Mouse (Mus musculus) forebrain, embryonic 14.5 days (tissue): ENCODE measurements around the gene Comt. TPM values are rescaled to one million over a fixed set of nuclear protein-coding genes. Genes with fewer than 3 reads are reported as not detected.

Source experiments
- ATAC-seq: fragments of 200-750 bp; cut with Nextera tagmentation; 2 replicates; pipeline ENCODE4 v1.8.0; 2017; ENCODE audit warnings: mild to moderate bottlenecking, moderate library complexity
- DNase-seq: peaks from one replicate; pipeline ENCODE4 v3.0.0-alpha.2; 2015; ENCODE audit warnings: low spot score
- H3K27ac ChIP-seq: fragments of 300-500 bp; sonication (generic); 2 replicates; pipeline ENCODE4 v1.5.1; 2014; ENCODE audit warnings: low read depth, mild to moderate bottlenecking, control low read depth, low read length, moderate library complexity
- H3K27me3 ChIP-seq: fragments of 300-500 bp; sonication (generic); replicated peaks from 2 replicates; pipeline ENCODE4 v1.6.1; 2014; ENCODE audit warnings: low read length, control low read depth, mixed read lengths; ENCODE audit not compliant: control insufficient read depth, insufficient read depth
- H3K36me3 ChIP-seq: fragments of 300-500 bp; sonication (generic); 2 replicates; pipeline ENCODE4 v1.6.1; 2014; ENCODE audit warnings: low read length, control low read depth; ENCODE audit not compliant: control insufficient read depth, insufficient read depth
- H3K4me1 ChIP-seq: fragments of 300-500 bp; sonication (generic); 2 replicates; pipeline ENCODE4 v1.6.1; 2014; ENCODE audit warnings: antibody characterized with exemption, low read length, control low read depth; ENCODE audit not compliant: control insufficient read depth, insufficient read depth
- H3K4me2 ChIP-seq: fragments of 300-500 bp; sonication (generic); 2 replicates; pipeline ENCODE4 v1.6.1; 2014; ENCODE audit warnings: mild to moderate bottlenecking, control low read depth, low read length
- H3K4me3 ChIP-seq: fragments of 300-500 bp; sonication (generic); 2 replicates; pipeline ENCODE4 v1.5.1; 2014; ENCODE audit warnings: low read depth, low read length, control low read depth
- H3K9ac ChIP-seq: fragments of 300-500 bp; sonication (generic); 2 replicates; pipeline ENCODE4 v1.6.1; 2014; ENCODE audit warnings: mild to moderate bottlenecking, low read length, control low read depth, moderate library complexity
- H3K9me3 ChIP-seq: fragments of 300-500 bp; sonication (generic); replicated peaks from 2 replicates; pipeline ENCODE4 v1.6.1; 2016; ENCODE audit warnings: low read length, control low read depth, mixed read lengths; ENCODE audit not compliant: control insufficient read depth
- WGBS: fragments of 180-500 bp; shearing (Covaris S2); extraction: QIAGEN DNeasy Blood & Tissue Kit; methylation state at CpG from one replicate; pipeline ENCODE4 v1.1.7; 2014; 5-methylcytosine and 5-hydroxymethylcytosine counted together
- polyA plus RNA-seq: library from polyadenylated mRNA; unstranded; fragments of >200 nt; fragmentation: Nextera tagmentation; extraction: Ambion mirVana; gene quantifications from 2 replicates; pipeline ENCODE4 v1.2.1, GENCODE M21; 2014

Comt gene
- polyA plus RNA-seq, result 54.6 and 71.9 TPM in 2 replicates

GRCm38 (mm10) chr16:18426802-18427280 is at the start of gene Comt:
Comt (minus strand) TSS chr16:18426852.
- H3K27ac ChIP-seq, result 0 out of 2 replicates have a peak within 1 kb of the TSS, but pooled peaks have one; percentile 24
- H3K4me2 ChIP-seq, result peak within 1 kb of the TSS; percentile 76
- H3K36me3 ChIP-seq, result 0 out of 2 replicates have a peak, but pooled peaks cover 8% of the 10 kb centered on the region
- H3K9me3 ChIP-seq, result no peaks in the 10 kb centered on the region
- no peak for DNase-seq
- peak within 1 kb of the TSS; percentile 87 for H3K4me3 ChIP-seq
- no peaks in the 10 kb centered on the region for H3K27me3 ChIP-seq
- 55% methylated on average over 5 of the region's 5 CpGs for WGBS
- ATAC-seq, result no peak; the same call in none of the 2 replicates
- H3K4me1 ChIP-seq, result peaks cover 13% of the 10 kb centered on the region
- peak within 1 kb of the TSS; percentile 90 for H3K9ac ChIP-seq

- Histone ChIP-seq H3K4me3 (no peak overlapping the region), H3K9ac (no peak overlapping the region), H3K9me3 (no peaks in the 10 kb centered on the region), H3K4me1 (no peaks in the 10 kb centered on the region), H3K4me2 (no peak overlapping the region), H3K27ac (no peak overlapping the region), H3K27me3 (no peaks in the 10 kb centered on the region), H3K36me3 (no peaks in the 10 kb centered on the region)
- DNase-seq (no peak), ATAC-seq (no peak)
- 85% methylated on average over 2 of the region's 2 CpGs for WGBS
These were observed 47.4 kb upstream of the Comt start for GRCm38 (mm10) chr16:18474021-18474420.

GRCm38 (mm10) chr16:18472976-18473375 is 46.3 kb upstream of the Comt start:
- no peaks in the 10 kb centered on the region for H3K4me1 ChIP-seq
- no peaks in the 10 kb centered on the region for H3K27me3 ChIP-seq
- no peak for DNase-seq
- no peak overlapping the region for H3K27ac ChIP-seq
- 93% methylated on average over 8 of the region's 8 CpGs for WGBS
- no peak overlapping the region for H3K4me3 ChIP-seq
- no peak for ATAC-seq
- no peak overlapping the region for H3K9ac ChIP-seq
- peaks cover 4% of the 10 kb centered on the region for H3K36me3 ChIP-seq
- no peak overlapping the region for H3K4me2 ChIP-seq
- no peaks in the 10 kb centered on the region for H3K9me3 ChIP-seq

GRCm38 (mm10) chr16:18472416-18472815 is 45.8 kb upstream of the Comt start:
- no peaks in the 10 kb centered on the region for H3K27me3 ChIP-seq
- no peak for DNase-seq
- no peaks in the 10 kb centered on the region for H3K4me1 ChIP-seq
- H3K4me2 ChIP-seq, result no peak overlapping the region
- no peak overlapping the region for H3K27ac ChIP-seq
- H3K9me3 ChIP-seq, result no peaks in the 10 kb centered on the region
- no peak for ATAC-seq
- H3K4me3 ChIP-seq, result no peak overlapping the region
- H3K9ac ChIP-seq, result no peak overlapping the region
- H3K36me3 ChIP-seq, result peaks cover 4% of the 10 kb centered on the region
- 52% methylated on average over 4 of the region's 4 CpGs for WGBS

GRCm38 (mm10) chr16:18471976-18472375 is 45.3 kb upstream of the Comt start:
- Histone ChIP-seq H3K4me3 (no peak overlapping the region), H3K4me1 (no peaks in the 10 kb centered on the region), H3K4me2 (no peak overlapping the region), H3K9me3 (no peaks in the 10 kb centered on the region), H3K27me3 (no peaks in the 10 kb centered on the region), H3K9ac (no peak overlapping the region), H3K36me3 (peaks cover 4% of the 10 kb centered on the region), H3K27ac (no peak overlapping the region)
- no peak for ATAC-seq
- no peak for DNase-seq
- WGBS, result 81% methylated on average over 6 of the region's 6 CpGs

- no peak for ATAC-seq
- Histone ChIP-seq H3K4me3 (no peak overlapping the region), H3K27ac (no peak overlapping the region), H3K9ac (no peak overlapping the region), H3K27me3 (no peaks in the 10 kb centered on the region), H3K4me2 (no peak overlapping the region), H3K36me3 (peaks cover 4% of the 10 kb centered on the region), H3K4me1 (no peaks in the 10 kb centered on the region), H3K9me3 (no peaks in the 10 kb centered on the region)
- WGBS, result 87% methylated on average over 11 of the region's 11 CpGs
- no peak for DNase-seq
These were observed 44.8 kb upstream of the Comt start for GRCm38 (mm10) chr16:18471381-18471955.

- no peak for ATAC-seq
- H3K4me3 ChIP-seq, result no peak overlapping the region
- H3K27me3 ChIP-seq, result no peaks in the 10 kb centered on the region
- no peaks in the 10 kb centered on the region for H3K4me1 ChIP-seq
- no peak overlapping the region for H3K27ac ChIP-seq
- H3K4me2 ChIP-seq, result no peak overlapping the region
- no peak for DNase-seq
- 19% methylated on average over 1 of the region's 1 CpGs for WGBS
- H3K9me3 ChIP-seq, result no peaks in the 10 kb centered on the region
- H3K9ac ChIP-seq, result no peak overlapping the region
- H3K36me3 ChIP-seq, result peaks cover 4% of the 10 kb centered on the region
These were observed 44.2 kb upstream of the Comt start for GRCm38 (mm10) chr16:18470829-18471228.

- 80% methylated on average over 3 of the region's 3 CpGs for WGBS
- no peak overlapping the region for H3K27ac ChIP-seq
These were observed 37.6 kb upstream of the Comt start for GRCm38 (mm10) chr16:18464271-18464670.

GRCm38 (mm10) chr16:18462598-18462997 is 35.9 kb upstream of the Comt start:
- Histone ChIP-seq H3K4me1 (peaks cover 10% of the 10 kb centered on the region), H3K4me3 (no peak overlapping the region), H3K9me3 (no peaks in the 10 kb centered on the region), H3K27me3 (no peaks in the 10 kb centered on the region), H3K9ac (no peak overlapping the region), H3K4me2 (no peak overlapping the region), H3K36me3 (no peaks in the 10 kb centered on the region), H3K27ac (no peak overlapping the region)
- ATAC-seq (no peak), DNase-seq (no peak)
- WGBS, result 45% methylated on average over 8 of the region's 8 CpGs

More at GRCm38 (mm10) chr16:18464271-18464670, 37.6 kb upstream of the Comt start:
- no peak for ATAC-seq
- no peak overlapping the region for H3K4me2 ChIP-seq
- peaks cover 8% of the 10 kb centered on the region for H3K4me1 ChIP-seq
- H3K36me3 ChIP-seq, result peaks cover 4% of the 10 kb centered on the region
- no peak overlapping the region for H3K9ac ChIP-seq
- no peaks in the 10 kb centered on the region for H3K27me3 ChIP-seq
- no peak overlapping the region for H3K4me3 ChIP-seq
- DNase-seq, result no peak
- H3K9me3 ChIP-seq, result no peaks in the 10 kb centered on the region
